Mouse (Mus musculus) liver, embryonic 15.5 days (tissue): ENCODE results near the gene Tmem212. TPM values are rescaled to one million over a fixed set of nuclear protein-coding genes. Genes with fewer than 3 reads are reported as not detected.

Experiments used
- ATAC-seq: fragments of 200-750 bp; cut with Nextera tagmentation; 2 replicates; pipeline ENCODE4 v1.8.0; 2017; ENCODE audit warnings: moderate number of reproducible peaks, mild to moderate bottlenecking, moderate library complexity; ENCODE audit not compliant: insufficient read depth
- H3K27ac ChIP-seq: fragments of 300-500 bp; sonication (generic); replicated peaks from 2 replicates; pipeline ENCODE4 v1.5.1; 2015; ENCODE audit warnings: mild to moderate bottlenecking, inconsistent platforms
- H3K27me3 ChIP-seq: fragments of 300-500 bp; sonication (generic); 2 replicates; pipeline ENCODE4 v1.6.1; 2015; ENCODE audit warnings: mild to moderate bottlenecking, inconsistent platforms
- H3K36me3 ChIP-seq: fragments of 300-500 bp; sonication (generic); replicated peaks from 2 replicates; pipeline ENCODE4 v1.6.1; 2015; ENCODE audit warnings: moderate library complexity, mild to moderate bottlenecking, inconsistent platforms
- H3K4me1 ChIP-seq: fragments of 300-500 bp; sonication (generic); replicated peaks from 2 replicates; pipeline ENCODE4 v1.6.1; 2015; ENCODE audit warnings: inconsistent platforms
- H3K4me2 ChIP-seq: fragments of 300-500 bp; sonication (generic); 2 replicates; pipeline ENCODE4 v1.6.1; 2015; ENCODE audit warnings: moderate library complexity, mild to moderate bottlenecking, inconsistent platforms
- H3K4me3 ChIP-seq: fragments of 300-500 bp; sonication (generic); replicated peaks from 2 replicates; pipeline ENCODE4 v1.5.1; 2015; ENCODE audit warnings: mild to moderate bottlenecking, inconsistent platforms
- H3K9ac ChIP-seq: fragments of 300-500 bp; sonication (generic); 2 replicates; pipeline ENCODE4 v1.6.1; 2015; ENCODE audit warnings: moderate library complexity, mild to moderate bottlenecking, inconsistent platforms
- H3K9me3 ChIP-seq: fragments of 300-500 bp; sonication (generic); replicated peaks from 2 replicates; pipeline ENCODE4 v1.6.1; 2016; ENCODE audit warnings: inconsistent platforms
- WGBS: fragments of 180-500 bp; shearing (Covaris S2); methylation state at CpG from one replicate; pipeline ENCODE4 v1.1.7; 2015; ENCODE audit warnings: mixed read lengths; ENCODE audit not compliant: insufficient replicate concordance; 5-methylcytosine and 5-hydroxymethylcytosine counted together
- polyA plus RNA-seq: library from polyadenylated mRNA; unstranded; fragments of >200 nt; fragmentation: Nextera tagmentation; extraction: Ambion mirVana; gene quantifications from 2 replicates; pipeline ENCODE4 v1.2.1, GENCODE M21; 2015

The Tmem212 gene
- polyA plus RNA-seq, 1 experiment from 2014 or later, result not detected

DNA sequence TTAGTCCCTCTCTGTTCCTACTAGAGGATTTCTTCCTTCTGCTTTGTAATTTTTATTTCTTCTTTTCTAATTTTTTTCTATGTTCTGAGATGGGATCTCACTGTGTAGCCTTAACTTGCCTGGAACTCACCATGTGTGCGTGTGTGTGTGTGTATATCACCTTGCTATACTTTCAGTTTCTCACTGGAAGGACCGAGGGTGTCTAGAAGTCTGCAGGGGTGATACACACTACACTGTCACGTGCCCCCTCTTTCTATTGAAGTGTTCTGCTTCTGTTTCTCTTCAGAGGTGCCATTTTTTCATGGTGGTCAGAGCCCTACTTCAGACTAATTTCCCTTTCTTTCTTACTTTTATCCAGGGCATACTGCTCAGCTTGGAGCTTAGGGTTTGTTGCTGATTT is 56.4 kb downstream of the Tmem212 start:
- Histone ChIP-seq H3K4me1 (no peaks in the 10 kb centered on the region), H3K27ac (no peak overlapping the region), H3K4me3 (no peak overlapping the region), H3K9ac (no peak overlapping the region), H3K4me2 (no peak overlapping the region), H3K36me3 (no peaks in the 10 kb centered on the region), H3K9me3 (no peaks in the 10 kb centered on the region), H3K27me3 (no peaks in the 10 kb centered on the region)
- no peak for ATAC-seq
- WGBS, result 43% methylated on average over 3 of the region's 3 CpGs

DNA sequence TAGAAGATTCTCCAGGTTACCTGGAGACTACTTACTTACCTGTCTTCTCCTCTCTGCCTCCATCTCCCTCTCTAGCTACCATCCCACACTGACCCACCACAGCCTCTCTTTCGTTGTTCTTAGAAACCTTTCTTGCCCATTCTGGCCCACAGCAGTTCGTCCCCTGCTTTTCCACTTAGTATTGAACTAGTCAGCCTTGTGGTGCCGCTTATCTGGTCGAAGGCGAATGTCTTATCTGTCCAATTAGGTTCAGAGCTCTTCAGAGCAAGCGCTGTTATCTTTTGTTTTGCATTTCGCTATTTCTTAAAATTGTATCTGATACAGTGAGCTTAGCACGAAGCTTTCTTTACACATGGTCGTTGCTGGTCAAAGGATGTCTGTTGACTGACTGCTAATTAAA is 56.9 kb downstream of the Tmem212 start:
- Histone ChIP-seq H3K4me1 (no peaks in the 10 kb centered on the region), H3K4me3 (no peak overlapping the region), H3K36me3 (no peaks in the 10 kb centered on the region), H3K27ac (no peak overlapping the region), H3K4me2 (no peak overlapping the region), H3K9ac (no peak overlapping the region), H3K9me3 (no peaks in the 10 kb centered on the region), H3K27me3 (no peaks in the 10 kb centered on the region)
- WGBS, result 48% methylated on average over 9 of the region's 9 CpGs
- no peak for ATAC-seq

DNA sequence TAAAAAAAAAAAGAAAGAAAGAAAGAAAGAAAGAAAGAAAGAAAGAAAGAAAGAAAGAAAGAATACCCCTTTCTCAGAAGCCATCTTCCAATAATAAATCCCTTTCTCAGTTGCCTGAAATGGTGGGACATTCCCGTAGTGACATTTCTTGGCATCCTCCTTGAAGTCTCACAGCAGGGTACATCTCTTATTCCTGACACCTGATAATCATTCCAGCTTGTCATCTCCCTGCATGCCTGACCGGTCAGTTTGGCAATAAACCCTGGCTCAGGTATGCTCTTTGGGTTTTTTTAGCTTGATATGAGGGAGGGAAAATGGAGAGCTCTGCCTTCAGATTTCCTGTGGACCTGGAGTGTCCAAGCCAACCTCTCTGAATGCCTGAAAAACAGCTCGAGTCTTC is 59.9 kb downstream of the Tmem212 start:
- H3K27ac ChIP-seq, result no peak overlapping the region
- 53% methylated on average over 3 of the region's 3 CpGs for WGBS
- no peak overlapping the region for H3K4me2 ChIP-seq
- no peaks in the 10 kb centered on the region for H3K36me3 ChIP-seq
- H3K9ac ChIP-seq, result no peak overlapping the region
- no peak for ATAC-seq
- H3K9me3 ChIP-seq, result no peaks in the 10 kb centered on the region
- no peak overlapping the region for H3K4me3 ChIP-seq
- H3K27me3 ChIP-seq, result no peaks in the 10 kb centered on the region
- H3K4me1 ChIP-seq, result no peaks in the 10 kb centered on the region

DNA sequence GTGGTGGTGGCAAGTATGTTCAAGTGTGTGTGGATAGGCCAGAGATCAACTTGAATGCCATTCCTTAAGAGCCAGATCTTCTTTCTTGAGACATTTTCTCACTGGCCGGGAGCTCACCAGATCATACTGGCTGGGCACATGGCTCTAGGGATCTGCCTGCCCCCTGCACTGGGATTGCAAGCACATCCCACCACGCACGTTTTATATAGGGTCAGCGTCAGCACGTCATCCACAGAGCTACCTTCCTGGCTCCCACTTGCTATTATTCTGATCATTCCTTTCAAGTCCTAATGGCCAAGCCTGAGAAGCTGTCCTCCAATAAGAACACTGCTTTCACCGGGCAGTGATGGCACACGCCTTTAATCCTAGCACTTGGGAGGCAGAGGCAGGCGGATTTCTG is 60.4 kb downstream of the Tmem212 start:
- 75% methylated on average over 8 of the region's 8 CpGs for WGBS

DNA sequence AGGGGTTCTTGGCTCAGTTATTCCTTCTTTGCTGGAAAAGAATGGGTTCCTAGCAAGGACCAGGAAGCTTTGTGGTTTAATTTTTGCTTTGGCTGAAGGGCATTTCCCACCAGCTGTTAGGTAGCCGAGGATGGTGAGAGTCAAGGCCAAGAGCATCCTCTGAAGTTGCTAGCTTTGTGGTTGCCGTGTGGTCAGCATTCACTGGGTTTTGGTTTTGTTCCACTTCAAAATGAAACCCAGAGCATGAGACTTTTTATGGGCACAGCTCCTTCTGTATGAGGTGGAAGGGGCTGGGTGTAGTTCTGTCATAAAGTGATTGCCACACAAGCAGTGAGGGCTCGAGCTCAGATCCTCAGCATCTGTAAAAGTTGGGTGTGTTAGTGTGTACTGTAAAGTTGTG is 67.4 kb downstream of the Tmem212 start:
- H3K4me1 ChIP-seq, result no peaks in the 10 kb centered on the region
- no peak overlapping the region for H3K27ac ChIP-seq
- H3K4me2 ChIP-seq, result no peak overlapping the region
- no peak overlapping the region for H3K4me3 ChIP-seq
- H3K9me3 ChIP-seq, result no peaks in the 10 kb centered on the region
- ATAC-seq, result no peak
- H3K36me3 ChIP-seq, result no peaks in the 10 kb centered on the region
- no peak overlapping the region for H3K9ac ChIP-seq
- 33% methylated on average over 3 of the region's 3 CpGs for WGBS
- no peaks in the 10 kb centered on the region for H3K27me3 ChIP-seq

More for the DNA sequence above, 60.4 kb downstream of the Tmem212 start:
- ATAC-seq, result no peak
- H3K27ac ChIP-seq, result no peak overlapping the region
- H3K9ac ChIP-seq, result no peak overlapping the region
- no peaks in the 10 kb centered on the region for H3K9me3 ChIP-seq
- H3K4me1 ChIP-seq, result no peaks in the 10 kb centered on the region
- no peak overlapping the region for H3K4me2 ChIP-seq
- no peaks in the 10 kb centered on the region for H3K36me3 ChIP-seq
- no peak overlapping the region for H3K4me3 ChIP-seq
- no peaks in the 10 kb centered on the region for H3K27me3 ChIP-seq

DNA sequence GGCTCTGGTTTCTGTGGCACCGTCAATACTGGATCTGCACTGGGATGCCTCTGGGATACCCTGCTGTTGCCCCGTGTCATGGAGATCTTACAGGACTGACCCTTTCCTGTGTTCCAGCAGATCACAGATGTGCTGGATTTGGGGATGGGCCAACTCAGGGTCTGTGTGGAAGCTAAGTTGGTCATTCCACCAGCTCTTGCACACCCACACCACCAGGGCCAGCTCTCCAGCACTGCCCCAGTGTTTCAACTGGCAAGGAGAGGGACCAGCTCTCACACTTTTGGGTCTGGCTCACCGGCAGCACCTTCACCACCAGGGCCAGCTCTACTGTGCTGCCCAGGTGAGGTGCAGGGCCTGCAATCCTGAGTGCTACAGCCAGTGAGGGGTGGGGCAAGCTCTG is 68.9 kb downstream of the Tmem212 start:
- H3K4me2 ChIP-seq, result no peak overlapping the region
- no peaks in the 10 kb centered on the region for H3K27me3 ChIP-seq
- H3K27ac ChIP-seq, result no peak overlapping the region
- WGBS, result 64% methylated on average over 3 of the region's 3 CpGs
- no peak overlapping the region for H3K4me3 ChIP-seq
- H3K9me3 ChIP-seq, result no peaks in the 10 kb centered on the region
- no peaks in the 10 kb centered on the region for H3K36me3 ChIP-seq
- no peak overlapping the region for H3K9ac ChIP-seq
- H3K4me1 ChIP-seq, result no peaks in the 10 kb centered on the region
- no peak for ATAC-seq

DNA sequence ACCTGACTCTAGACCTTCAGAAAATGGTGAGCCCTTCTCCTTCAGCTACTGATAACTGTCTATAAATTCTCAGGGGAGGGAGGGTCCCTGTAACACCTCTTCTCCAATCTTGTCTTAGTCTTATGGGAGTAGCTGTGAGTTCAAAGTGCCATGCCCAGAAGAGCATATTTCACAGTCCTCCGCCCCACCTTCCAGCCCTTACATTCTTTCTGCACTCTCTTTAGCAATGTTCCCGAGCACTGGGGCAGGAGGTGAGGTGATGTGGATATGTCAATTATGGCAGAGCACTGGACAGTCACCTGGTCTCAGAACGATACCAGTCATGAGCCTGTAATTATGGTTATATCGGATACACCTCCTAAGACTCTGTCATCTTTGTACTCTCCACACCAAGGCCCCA is 70.2 kb downstream of the Tmem212 start:
- Histone ChIP-seq H3K9ac (no peak overlapping the region), H3K27me3 (no peaks in the 10 kb centered on the region), H3K4me1 (no peaks in the 10 kb centered on the region), H3K4me2 (no peak overlapping the region), H3K36me3 (no peaks in the 10 kb centered on the region), H3K9me3 (no peaks in the 10 kb centered on the region), H3K4me3 (no peak overlapping the region), H3K27ac (no peak overlapping the region)
- WGBS, result 56% methylated on average over 4 of the region's 4 CpGs
- no peak for ATAC-seq

Other genes starting within 250 kb of the Tmem212 start
- 8.5 and 10.8 TPM in 2 replicates for gene Fndc3b, start 185.1 kb downstream of the Tmem212 start, polyA plus RNA-seq
- gene Pld1, start 42.3 kb upstream of the Tmem212 start, polyA plus RNA-seq, result 4.7 and 5.6 TPM in 2 replicates